Mouse (Mus musculus) megakaryocyte, embryonic 14.5 days (primary cell): Measurements from ENCODE around the gene Eif3i. TPM values are rescaled to one million over a fixed set of nuclear protein-coding genes. Genes with fewer than 3 reads are reported as not detected.

Experiments
- H3K27me3 ChIP-seq: replicated peaks from 2 replicates; pipeline ENCODE3; 2012; ENCODE audit warnings: inconsistent platforms
- H3K36me3 ChIP-seq: replicated peaks from 2 replicates; pipeline ENCODE3; 2012; ENCODE audit warnings: low read length, inconsistent platforms, mixed read lengths
- H3K4me1 ChIP-seq: 2 replicates; pipeline ENCODE4 v1.6.1; 2012; ENCODE audit warnings: inconsistent platforms
- H3K4me3 ChIP-seq: replicated peaks from 2 replicates; pipeline ENCODE3; 2012; ENCODE audit warnings: moderate library complexity, mild to moderate bottlenecking, inconsistent platforms
- H3K9me3 ChIP-seq: 2 replicates; pipeline ENCODE4 v1.6.1; 2012; ENCODE audit warnings: inconsistent platforms
- FLI1 ChIP-seq: IDR thresholded peaks from 2 replicates; pipeline ENCODE4 v1.6.1; 2012; ENCODE audit warnings: low read length, inconsistent platforms, mixed read lengths
- GATA1 ChIP-seq: IDR thresholded peaks from 3 replicates; pipeline ENCODE4 v1.6.1; 2012; ENCODE audit warnings: mixed read lengths, low read length, inconsistent platforms, borderline replicate concordance
- polyA plus RNA-seq: library from polyadenylated mRNA; stranded (reverse); fragments of >175 nt; gene quantifications from 2 replicates; pipeline ENCODE4 v1.2.3, GENCODE M21; 2012; ENCODE audit warnings: low replicate concordance; ENCODE audit not compliant: insufficient read depth

Gene Eif3i
- polyA plus RNA-seq, 1 experiment = 121 TPM

DNA sequence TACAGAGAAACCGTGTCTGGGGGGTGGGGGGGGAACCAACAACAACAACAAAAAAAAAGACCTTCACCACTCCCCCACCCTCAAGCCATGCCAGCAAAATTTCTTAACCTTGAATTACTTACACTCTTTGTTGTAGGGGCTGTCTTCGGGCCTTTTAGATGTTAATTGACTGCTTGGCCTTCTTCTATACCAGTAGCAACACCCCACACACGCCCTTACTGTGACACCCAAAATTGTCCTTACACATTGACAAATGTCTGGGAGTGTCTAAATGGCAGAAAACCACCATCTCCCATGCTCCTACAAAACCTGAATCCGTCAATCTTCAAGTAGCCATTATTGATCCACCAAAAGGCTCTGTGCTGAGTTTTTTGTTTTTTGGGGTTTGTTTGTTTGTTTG, 56.3 kb downstream of the Eif3i start:
- Histone ChIP-seq H3K4me1 (peaks cover 30% of the 10 kb centered on the region), H3K4me3 (no peak overlapping the region), H3K36me3 (peaks cover 8% of the 10 kb centered on the region), H3K27me3 (no peaks in the 10 kb centered on the region), H3K9me3 (no peaks in the 10 kb centered on the region)
- TF ChIP-seq FLI1 (no peak), GATA1 (no peak)

DNA sequence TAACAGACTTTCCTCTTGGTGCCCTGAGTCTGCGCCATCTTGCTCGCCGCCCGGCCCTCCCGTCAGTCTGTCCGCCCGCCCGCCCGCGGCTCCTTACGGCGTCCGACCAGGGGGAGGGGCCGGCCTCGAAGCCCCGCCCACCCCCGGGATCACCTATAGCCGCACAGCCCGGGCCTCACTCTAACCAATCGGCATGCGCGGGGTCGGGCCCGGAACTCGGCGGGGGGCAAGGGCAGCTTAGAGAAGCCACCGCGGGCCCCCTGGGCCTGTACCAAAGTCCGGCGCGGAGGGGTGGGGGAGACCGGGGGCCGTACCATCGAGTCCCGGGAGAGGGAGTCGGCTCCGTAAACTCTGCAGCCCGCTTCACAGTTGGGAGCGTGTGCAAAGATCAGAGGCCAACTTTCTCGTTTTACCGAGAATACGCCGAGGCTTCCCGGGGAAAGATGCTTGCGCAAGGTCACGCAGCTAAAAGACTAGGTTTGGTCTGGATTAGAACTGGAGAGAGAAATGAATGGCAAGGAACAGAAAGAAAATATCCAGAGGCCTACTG, 57.8 kb downstream of the Eif3i start, which contains the start of gene Hdac1:
Gene Hdac1, minus strand, starts transcription at position 122 of the 550 bp plus-strand sequence.
- no peaks in the 10 kb centered on the region for H3K9me3 ChIP-seq
- no peak for TF ChIP-seq FLI1
- no peak for TF ChIP-seq GATA1
- H3K36me3 ChIP-seq = peaks cover 23% of the 10 kb centered on the region
- H3K27me3 ChIP-seq = no peaks in the 10 kb centered on the region
- H3K4me1 ChIP-seq = peaks cover 38% of the 10 kb centered on the region
- H3K4me3 ChIP-seq = peak within 1 kb of the TSS; percentile 98

Other genes with a start within 250 kb of the Eif3i start
- gene Zbtb8a, start 222.5 kb downstream of the Eif3i start, polyA plus RNA-seq = 0.29 TPM in 1 of 2 replicates, not detected in the other
- gene Zbtb8b, start 159.8 kb downstream of the Eif3i start, polyA plus RNA-seq = not detected in 2 replicates
- 19.2 and 43.3 TPM in 2 replicates for gene Bsdc1, start 139.1 kb downstream of the Eif3i start, polyA plus RNA-seq
- gene Tssk3, start 109.6 kb downstream of the Eif3i start, polyA plus RNA-seq = not detected in 2 replicates
- gene Fam229a, start 109.5 kb downstream of the Eif3i start, polyA plus RNA-seq = 2.1 TPM in 1 of 2 replicates, not detected in the other
- 5.0 and 61.7 TPM in 2 replicates for gene Marcksl1, start 87.1 kb downstream of the Eif3i start, polyA plus RNA-seq
- gene Hdac1, start 57.9 kb downstream of the Eif3i start, polyA plus RNA-seq = 6.0 and 38.0 TPM in 2 replicates
- 1.7 TPM in 1 of 2 replicates, not detected in the other for gene Lck, start 27.0 kb downstream of the Eif3i start, polyA plus RNA-seq
- not detected in 2 replicates for gene Fam167b, start 22.1 kb downstream of the Eif3i start, polyA plus RNA-seq
- 305 and 342 TPM in 2 replicates for gene Tmem234, start within 50 bp of the Eif3i start, polyA plus RNA-seq
- gene Dcdc2b, start 13.6 kb upstream of the Eif3i start, polyA plus RNA-seq = 0.46 TPM in 1 of 2 replicates, not detected in the other
- 9.7 TPM in 1 of 2 replicates, not detected in the other for gene Iqcc, start 18.5 kb upstream of the Eif3i start, polyA plus RNA-seq
- gene Ccdc28b, start 23.3 kb upstream of the Eif3i start, polyA plus RNA-seq = 32.9 and 39.7 TPM in 2 replicates
- gene Txlna, start 40.4 kb upstream of the Eif3i start, polyA plus RNA-seq = 17.9 and 24.0 TPM in 2 replicates
- gene Kpna6, start 72.1 kb upstream of the Eif3i start, polyA plus RNA-seq = 6.8 and 9.0 TPM in 2 replicates
- 51.4 and 264 TPM in 2 replicates for gene Tmem39b, start 96.2 kb upstream of the Eif3i start, polyA plus RNA-seq
- 67.0 and 99.6 TPM in 2 replicates for gene Khdrbs1, start 141.7 kb upstream of the Eif3i start, polyA plus RNA-seq
- gene Ptp4a2, start 210.6 kb upstream of the Eif3i start, polyA plus RNA-seq = 14.5 and 30.1 TPM in 2 replicates